Mouse (Mus musculus) cerebellum, adult 2 months (tissue): ENCODE measurements around the gene Ddx23.

Experiments used
- CTCF ChIP-seq: fragments of 200-500 bp; IDR thresholded peaks from 2 replicates; pipeline ENCODE4 v1.5.1; 2011; ENCODE audit warnings: low read depth, mild to moderate bottlenecking, control low read depth, low read length, moderate library complexity, borderline replicate concordance; ENCODE audit not compliant: insufficient read depth
- POLR2A ChIP-seq: fragments of 200-500 bp; IDR thresholded peaks from 2 replicates; pipeline ENCODE4 v1.6.1; 2011; ENCODE audit warnings: low read length, control low read depth, borderline replicate concordance; ENCODE audit not compliant: insufficient read depth

- TF ChIP-seq CTCF (no peak), POLR2A (no peak)
These were observed 60.9 kb downstream of the Ddx23 start for GRCm38 (mm10) chr15:98601832-98602190.
